Mouse (Mus musculus) olfactory bulb, adult 2 months (tissue): ENCODE results near the gene Nol8.

Experiments used
- CTCF ChIP-seq: fragments of 200-500 bp; IDR thresholded peaks from 2 replicates; pipeline ENCODE4 v1.5.1; 2012; ENCODE audit warnings: low read depth, mild to moderate bottlenecking, low read length, moderate library complexity; ENCODE audit not compliant: insufficient read depth
- POLR2A ChIP-seq: fragments of 200-500 bp; IDR thresholded peaks from 2 replicates; pipeline ENCODE4 v1.6.1; 2012; ENCODE audit warnings: mild to moderate bottlenecking, low read depth, low read length, moderate library complexity; ENCODE audit not compliant: insufficient read depth

DNA sequence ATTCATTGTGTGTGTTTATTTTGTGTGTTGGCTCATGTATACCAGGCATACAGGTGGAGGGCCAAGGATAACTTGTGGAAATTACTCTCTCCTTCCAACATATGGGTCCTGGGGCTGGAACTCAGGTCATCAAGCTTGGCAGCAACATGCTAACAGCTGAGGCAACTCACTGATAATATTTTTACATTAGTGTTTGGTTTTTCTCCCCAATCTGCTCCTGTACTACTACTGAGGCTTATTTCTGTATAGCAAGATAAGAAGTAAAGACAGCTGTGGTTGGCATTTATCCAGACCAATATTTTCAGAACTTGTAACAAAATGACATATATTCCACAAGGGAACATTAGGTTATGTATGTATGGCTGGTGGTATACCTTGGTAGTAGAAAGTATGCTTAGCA is 34.5 kb upstream of the Nol8 start:
- no peak for TF ChIP-seq CTCF
- no peak for TF ChIP-seq POLR2A
